Mouse (Mus musculus) liver, embryonic 11.5 days (tissue): ENCODE data around the gene 4933411K16Rik. TPM values are rescaled to one million over a fixed set of nuclear protein-coding genes. Genes with fewer than 3 reads are reported as not detected.

Source experiments
- ATAC-seq: fragments of 200-750 bp; cut with Nextera tagmentation; replicated peaks from 2 replicates; pipeline ENCODE4 v1.8.0; 2017; ENCODE audit warnings: moderate number of reproducible peaks, mild to moderate bottlenecking, moderate TSS enrichment, moderate library complexity; ENCODE audit not compliant: low FRiP score
- DNase-seq: peaks from one replicate; pipeline ENCODE4 v3.0.0-alpha.2; 2017; ENCODE audit warnings: low spot score
- H3K27ac ChIP-seq: fragments of 300-500 bp; sonication (generic); 2 replicates; pipeline ENCODE4 v1.5.1; 2014; ENCODE audit warnings: mild to moderate bottlenecking, low read depth, low read length, control low read depth
- H3K27me3 ChIP-seq: fragments of 300-500 bp; sonication (generic); replicated peaks from 2 replicates; pipeline ENCODE4 v1.6.1; 2014; ENCODE audit warnings: low read length, mixed read lengths; ENCODE audit not compliant: control insufficient read depth, insufficient read depth
- H3K36me3 ChIP-seq: fragments of 300-500 bp; sonication (generic); 2 replicates; pipeline ENCODE4 v1.6.1; 2014; ENCODE audit warnings: mild to moderate bottlenecking, low read length, moderate library complexity, mixed read lengths; ENCODE audit not compliant: control insufficient read depth, insufficient read depth
- H3K4me1 ChIP-seq: fragments of 300-500 bp; sonication (generic); replicated peaks from 2 replicates; pipeline ENCODE4 v1.6.1; 2014; ENCODE audit warnings: low read length, mixed read lengths; ENCODE audit not compliant: control insufficient read depth, insufficient read depth
- H3K4me2 ChIP-seq: fragments of 300-500 bp; sonication (generic); 2 replicates; pipeline ENCODE4 v1.6.1; 2014; ENCODE audit warnings: mild to moderate bottlenecking, control low read depth, moderate library complexity
- H3K4me3 ChIP-seq: fragments of 300-500 bp; sonication (generic); 2 replicates; pipeline ENCODE4 v1.5.1; 2014; ENCODE audit warnings: low read depth, low read length, control low read depth
- H3K9ac ChIP-seq: fragments of 300-500 bp; sonication (generic); 2 replicates; pipeline ENCODE4 v1.6.1; 2014; ENCODE audit warnings: low read depth, low read length, control low read depth
- H3K9me3 ChIP-seq: fragments of 300-500 bp; sonication (generic); 2 replicates; pipeline ENCODE4 v1.6.1; 2016; ENCODE audit warnings: low read length, inconsistent platforms, mixed read lengths; ENCODE audit not compliant: control insufficient read depth
- WGBS: fragments of 180-500 bp; shearing (Covaris S2); extraction: QIAGEN DNeasy Blood & Tissue Kit; methylation state at CpG from one replicate; pipeline ENCODE4 v1.1.7; 2014; 5-methylcytosine and 5-hydroxymethylcytosine counted together
- polyA plus RNA-seq: library from polyadenylated mRNA; unstranded; fragments of >200 nt; fragmentation: Nextera tagmentation; extraction: Ambion mirVana; gene quantifications from 2 replicates; pipeline ENCODE4 v1.2.1, GENCODE M21; 2014

The 4933411K16Rik gene
- 0.13 and 0.40 TPM in 2 replicates for polyA plus RNA-seq

DNA sequence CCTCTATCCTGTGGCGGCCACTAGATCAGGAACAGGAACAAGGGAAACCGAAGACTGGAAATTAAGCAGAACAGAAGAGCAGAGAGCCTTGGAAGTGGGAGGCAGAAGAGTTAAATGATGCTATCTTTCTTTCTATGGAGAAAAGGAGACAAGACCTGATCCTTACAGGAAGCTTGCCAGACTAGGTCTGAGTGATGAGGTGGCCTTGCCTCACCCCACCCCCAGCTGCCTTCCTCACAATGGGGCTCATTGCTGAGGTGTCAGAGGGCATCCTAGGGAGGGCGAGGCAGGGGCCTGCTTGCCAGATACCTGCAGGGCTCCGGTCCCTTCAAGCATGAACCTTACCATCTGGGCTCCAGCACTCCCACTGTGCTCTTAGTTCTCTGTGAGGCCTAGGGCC is at the start of gene 4933411K16Rik:
Gene 4933411K16Rik, plus strand, starts transcription at position 301 of the 400 bp plus-strand sequence.
- 68% methylated on average over 4 of the region's 4 CpGs for WGBS
- DNase-seq = no peak
- H3K9me3 ChIP-seq = no peaks in the 10 kb centered on the region
- ATAC-seq = no peak
- H3K36me3 ChIP-seq = peaks cover 2% of the 10 kb centered on the region; the same call in 1 of the 2 replicates
- H3K4me1 ChIP-seq = no peaks in the 10 kb centered on the region
- no peak within 1 kb of the TSS for H3K9ac ChIP-seq
- H3K27me3 ChIP-seq = no peaks in the 10 kb centered on the region
- no peak within 1 kb of the TSS for H3K27ac ChIP-seq
- H3K4me2 ChIP-seq = no peak within 1 kb of the TSS
- no peak within 1 kb of the TSS for H3K4me3 ChIP-seq

- Histone ChIP-seq H3K4me2 (no peak overlapping the region), H3K4me3 (no peak overlapping the region), H3K4me1 (peaks cover 32% of the 10 kb centered on the region), H3K36me3 (no peaks in the 10 kb centered on the region), H3K27ac (no peak overlapping the region), H3K9ac (no peak overlapping the region), H3K27me3 (no peaks in the 10 kb centered on the region), H3K9me3 (no peaks in the 10 kb centered on the region)
- DNase-seq (no peak), ATAC-seq (no peak)
- WGBS = 61% methylated on average over 6 of the region's 6 CpGs
Observed at GRCm38 (mm10) chr19:42004258-42004657, 47.8 kb upstream of the 4933411K16Rik start.

GRCm38 (mm10) chr19:42005616-42006015 is 46.4 kb upstream of the 4933411K16Rik start:
- Histone ChIP-seq H3K27me3 (no peaks in the 10 kb centered on the region), H3K36me3 (no peaks in the 10 kb centered on the region), H3K9ac (no peak overlapping the region), H3K27ac (no peak overlapping the region), H3K4me2 (no peak overlapping the region), H3K4me3 (no peak overlapping the region), H3K9me3 (no peaks in the 10 kb centered on the region), H3K4me1 (peaks cover 27% of the 10 kb centered on the region)
- DNase-seq (no peak), ATAC-seq (no peak)
- 44% methylated on average over 3 of the region's 3 CpGs for WGBS

DNA sequence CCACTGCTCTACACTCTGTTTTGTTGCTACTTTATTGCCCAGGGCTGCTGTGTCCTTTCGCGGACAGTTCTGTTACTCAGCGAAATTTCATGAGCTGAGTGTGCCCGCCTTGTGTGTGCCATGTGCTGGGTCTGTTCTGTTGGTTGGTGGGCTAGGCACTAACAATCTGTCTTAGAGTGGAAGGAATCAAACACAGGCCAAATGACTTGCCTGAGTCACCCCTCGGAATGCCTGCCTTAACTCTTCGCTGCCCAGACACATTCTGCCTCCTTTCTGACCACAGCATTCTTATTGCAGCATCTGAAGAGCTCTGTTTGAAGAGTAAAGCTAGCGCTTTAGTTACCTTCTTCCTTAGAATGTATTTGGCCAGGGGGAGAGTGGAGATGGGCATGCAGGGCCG is 45.5 kb upstream of the 4933411K16Rik start:
- Histone ChIP-seq H3K27me3 (no peaks in the 10 kb centered on the region), H3K4me1 (peaks cover 21% of the 10 kb centered on the region), H3K4me3 (no peak overlapping the region), H3K4me2 (no peak overlapping the region), H3K9me3 (no peaks in the 10 kb centered on the region), H3K27ac (no peak overlapping the region), H3K9ac (no peak overlapping the region), H3K36me3 (no peaks in the 10 kb centered on the region)
- DNase-seq (no peak), ATAC-seq (no peak)
- 63% methylated on average over 8 of the region's 8 CpGs for WGBS

DNA sequence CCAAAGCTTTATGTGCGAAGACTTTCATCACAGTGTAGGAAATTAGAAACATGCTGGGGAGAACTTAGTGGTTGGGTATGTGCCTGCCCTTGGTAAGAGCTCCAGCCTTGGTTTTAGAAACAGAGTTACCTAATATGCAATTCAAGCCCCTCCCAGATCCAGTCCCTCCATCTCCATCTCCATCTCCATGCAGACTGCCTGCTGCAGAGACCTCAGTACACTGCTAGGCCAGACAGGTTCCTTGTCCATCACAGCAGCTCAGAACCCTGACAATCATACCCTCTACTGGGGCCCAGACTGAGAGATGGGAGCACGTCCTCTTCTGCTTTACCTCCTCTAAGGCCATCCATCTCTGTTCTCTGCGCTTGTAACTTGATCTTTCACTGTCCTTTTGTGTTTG is 43.5 kb upstream of the 4933411K16Rik start:
- Histone ChIP-seq H3K9me3 (no peaks in the 10 kb centered on the region), H3K4me3 (no peak overlapping the region), H3K27me3 (no peaks in the 10 kb centered on the region), H3K4me1 (peaks cover 21% of the 10 kb centered on the region), H3K9ac (0 out of 2 replicates have a peak overlapping the region, but pooled peaks have one; percentile 20), H3K4me2 (no peak overlapping the region), H3K36me3 (no peaks in the 10 kb centered on the region), H3K27ac (no peak overlapping the region; the same call in 1 of the 2 replicates)
- ATAC-seq (no peak), DNase-seq (no peak)
- WGBS = 62% methylated on average over 3 of the region's 3 CpGs

DNA sequence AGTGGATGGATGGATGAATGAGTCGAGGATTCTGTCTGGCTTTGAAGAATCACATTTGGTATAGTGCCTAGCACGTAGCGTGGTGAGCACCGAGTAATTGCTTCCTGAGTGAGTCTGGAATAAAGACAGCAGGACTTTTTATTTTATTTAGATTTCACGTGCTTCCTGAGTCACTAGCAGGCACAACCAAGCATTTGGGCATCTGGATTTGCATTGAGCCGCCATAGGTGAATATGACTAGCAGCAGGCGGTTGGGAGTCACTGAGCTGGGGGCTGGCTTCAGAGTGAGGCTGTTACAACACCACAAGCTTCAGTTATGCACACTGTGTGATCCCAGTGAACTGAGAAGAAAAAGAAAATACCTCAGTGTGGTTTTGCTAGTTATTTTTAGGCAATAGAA is 43.0 kb upstream of the 4933411K16Rik start:
- Histone ChIP-seq H3K9ac (0 out of 2 replicates have a peak overlapping the region, but pooled peaks have one; percentile 20), H3K36me3 (no peaks in the 10 kb centered on the region), H3K27ac (no peak overlapping the region; the same call in 1 of the 2 replicates), H3K4me3 (no peak overlapping the region), H3K9me3 (no peaks in the 10 kb centered on the region), H3K4me2 (no peak overlapping the region), H3K27me3 (no peaks in the 10 kb centered on the region), H3K4me1 (peaks cover 21% of the 10 kb centered on the region)
- ATAC-seq = no peak
- 65% methylated on average over 7 of the region's 7 CpGs for WGBS
- no peak for DNase-seq

DNA sequence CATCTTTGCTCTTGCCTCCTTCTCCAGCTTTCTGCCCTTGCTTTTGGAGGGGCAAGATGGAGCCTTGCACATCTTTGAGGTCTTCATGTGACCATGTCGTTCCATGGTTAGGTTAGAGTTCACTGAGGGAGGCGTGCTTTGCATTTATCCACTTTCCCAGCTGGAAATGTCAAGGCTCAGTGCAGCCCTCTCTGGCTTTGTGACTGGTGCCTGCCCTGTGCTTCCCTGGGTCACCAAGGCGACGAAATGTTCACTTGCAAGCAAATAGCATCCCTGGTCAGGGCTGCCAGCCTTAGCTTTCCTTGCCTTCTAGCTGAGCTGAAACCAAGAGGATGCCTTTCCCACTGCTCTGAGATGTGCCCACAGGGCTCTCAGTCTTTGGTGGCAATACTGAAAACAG is 41.6 kb upstream of the 4933411K16Rik start:
- ATAC-seq (no peak), DNase-seq (no peak)
- Histone ChIP-seq H3K27ac (no peak overlapping the region), H3K27me3 (no peaks in the 10 kb centered on the region), H3K9ac (no peak overlapping the region), H3K4me3 (no peak overlapping the region), H3K4me2 (no peak overlapping the region), H3K4me1 (peaks cover 15% of the 10 kb centered on the region), H3K36me3 (no peaks in the 10 kb centered on the region), H3K9me3 (no peaks in the 10 kb centered on the region)
- 76% methylated on average over 4 of the region's 4 CpGs for WGBS

- WGBS = 82% methylated on average over 7 of the region's 7 CpGs
- Histone ChIP-seq H3K27ac (no peak overlapping the region), H3K4me3 (no peak overlapping the region), H3K36me3 (no peaks in the 10 kb centered on the region), H3K4me2 (no peak overlapping the region), H3K9me3 (no peaks in the 10 kb centered on the region), H3K4me1 (peaks cover 8% of the 10 kb centered on the region), H3K9ac (no peak overlapping the region), H3K27me3 (no peaks in the 10 kb centered on the region)
- ATAC-seq (no peak), DNase-seq (no peak)
Observed at GRCm38 (mm10) chr19:42011123-42011522, 40.9 kb upstream of the 4933411K16Rik start.

GRCm38 (mm10) chr19:42014231-42014825 is 37.7 kb upstream of the 4933411K16Rik start:
- no peak overlapping the region for H3K4me3 ChIP-seq
- H3K4me2 ChIP-seq = no peak overlapping the region
- no peak for ATAC-seq
- no peak for DNase-seq
- H3K27me3 ChIP-seq = no peaks in the 10 kb centered on the region
- peaks cover 6% of the 10 kb centered on the region; the same call in 1 of the 2 replicates for H3K4me1 ChIP-seq
- WGBS = 78% methylated on average over 3 of the region's 3 CpGs
- H3K27ac ChIP-seq = no peak overlapping the region
- H3K36me3 ChIP-seq = no peaks in the 10 kb centered on the region
- no peaks in the 10 kb centered on the region for H3K9me3 ChIP-seq
- H3K9ac ChIP-seq = no peak overlapping the region
